Mouse (Mus musculus) MEL (cell line): ENCODE measurements at regions not wholly inside any gene's neighbourhood (a gene's known extent, or its start where the extent isn't known, plus 50 kb on each side); places are given as distances from the start of the nearest gene placed in this dataset.

Experiments
- CTCF ChIP-seq, 3 experiments: IDR thresholded peaks in 2 of 3; conservative IDR thresholded peaks in 1 of 3; 2 replicates each; pipeline ENCODE4 v1.5.1; 2011 to 2012; ENCODE audit warnings: low read length in 3 of 3, low read depth in 2 of 3, mild to moderate bottlenecking in 2 of 3, improper control_type of control experiment in 1 of 3, inconsistent platforms in 1 of 3, mixed read lengths in 1 of 3, moderate library complexity in 1 of 3; ENCODE audit not compliant: control insufficient read depth in 1 of 3, insufficient read depth in 1 of 3, poor library complexity in 1 of 3, severe bottlenecking in 1 of 3
- EP300 ChIP-seq, 2 experiments: IDR thresholded peaks; 2 replicates each; pipeline ENCODE4 v1.6.1; 2011; ENCODE audit warnings: improper control_type of control experiment in 2 of 2, low read length in 2 of 2, low read depth in 1 of 2, mild to moderate bottlenecking in 1 of 2
- ETS1 ChIP-seq: IDR thresholded peaks from 2 replicates; pipeline ENCODE4 v1.6.1; 2012; ENCODE audit warnings: low read depth, mild to moderate bottlenecking, inconsistent platforms, low read length, improper control_type of control experiment, moderate library complexity
- HCFC1 ChIP-seq: IDR thresholded peaks from 2 replicates; pipeline ENCODE4 v1.6.1; 2012; ENCODE audit warnings: low read depth, mild to moderate bottlenecking, inconsistent platforms, low read length, improper control_type of control experiment, moderate library complexity
- MAFK ChIP-seq: IDR thresholded peaks from 2 replicates; pipeline ENCODE4 v1.6.1; 2011; ENCODE audit warnings: low read depth, mild to moderate bottlenecking, low read length, improper control_type of control experiment, borderline replicate concordance
- MAX ChIP-seq: IDR thresholded peaks from 2 replicates; pipeline ENCODE4 v1.6.1; 2011; ENCODE audit warnings: low read length, improper control_type of control experiment
- NELFE ChIP-seq: IDR thresholded peaks from 2 replicates; pipeline ENCODE4 v1.6.1; 2011; ENCODE audit warnings: low read depth, low read length, improper control_type of control experiment
- POLR2A ChIP-seq, 2 experiments: IDR thresholded peaks; 2 replicates each; pipeline ENCODE4 v1.6.1; 2011 to 2012; ENCODE audit warnings: low read length in 2 of 2, mild to moderate bottlenecking in 2 of 2, control low read depth in 1 of 2, improper control_type of control experiment in 1 of 2, low read depth in 1 of 2, moderate library complexity in 1 of 2; ENCODE audit not compliant: control insufficient read depth in 1 of 2, insufficient read depth in 1 of 2, poor library complexity in 1 of 2
- POLR2AphosphoS5 ChIP-seq: IDR thresholded peaks from 2 replicates; pipeline ENCODE4 v1.6.1; 2012; ENCODE audit warnings: low read depth, borderline replicate concordance, mild to moderate bottlenecking, inconsistent platforms, low read length, moderate library complexity, mixed read lengths
- RAD21 ChIP-seq: IDR thresholded peaks from 2 replicates; pipeline ENCODE4 v1.6.1; 2011; ENCODE audit warnings: mild to moderate bottlenecking, low read depth, low read length, improper control_type of control experiment
- USF1 ChIP-seq: IDR thresholded peaks from 2 replicates; pipeline ENCODE4 v1.6.1; 2014; ENCODE audit warnings: low read depth, mild to moderate bottlenecking, inconsistent platforms, low read length, improper control_type of control experiment, moderate library complexity
- ZC3H11A ChIP-seq: IDR thresholded peaks from 2 replicates; pipeline ENCODE4 v1.6.1; 2012; ENCODE audit warnings: low read depth, mild to moderate bottlenecking, inconsistent platforms, low read length, improper control_type of control experiment
- ZKSCAN1 ChIP-seq: IDR thresholded peaks from 2 replicates; pipeline ENCODE4 v1.6.1; 2012; ENCODE audit warnings: low read depth, mild to moderate bottlenecking, inconsistent platforms, low read length, improper control_type of control experiment, moderate library complexity

GRCm38 (mm10) chr2:131667874-131668273, 105.8 kb upstream of the Adra1d start:
- TF ChIP-seq CTCF (IDR thresholded peaks at IDR 0.05 in 2 of 3, conservative IDR thresholded peaks at IDR 0.05 in 1 of 3; ENCODE audit: control insufficient read depth in 1 of 3, insufficient read depth in 1 of 3, low read depth in 2 of 3, low read length in 3 of 3, poor library complexity in 1 of 3, severe bottlenecking in 1 of 3) (no peak), USF1 (no peak), ETS1 (no peak), EP300 (IDR thresholded peaks at IDR 0.05; ENCODE audit: low read depth in 1 of 2, low read length in 2 of 2) (no peak), POLR2AphosphoS5 (no peak), POLR2A (IDR thresholded peaks at IDR 0.05; ENCODE audit: control insufficient read depth in 1 of 2, insufficient read depth in 1 of 2, low read depth in 1 of 2, low read length in 2 of 2, poor library complexity in 1 of 2) (no peak), HCFC1 (no peak), RAD21 (no peak), MAFK (no peak), MAX (no peak), NELFE (no peak), ZC3H11A (no peak), ZKSCAN1 (no peak)
